Mouse (Mus musculus) small intestine, adult 2 months (tissue): ENCODE data around the gene Bach2. TPM values are rescaled to one million over a fixed set of nuclear protein-coding genes. Genes with fewer than 3 reads are reported as not detected.

ENCODE experiments used
- H3K27ac ChIP-seq: fragments of 200-500 bp; 2 replicates; pipeline ENCODE4 v1.5.1; 2012; ENCODE audit warnings: low read depth, low read length, control low read depth, inconsistent platforms; ENCODE audit not compliant: insufficient read depth
- H3K27me3 ChIP-seq: fragments of 200-500 bp; 2 replicates; pipeline ENCODE4 v1.6.1; 2012; ENCODE audit warnings: mild to moderate bottlenecking, moderate library complexity, low read length, inconsistent platforms; ENCODE audit not compliant: control insufficient read depth, insufficient read depth
- H3K36me3 ChIP-seq: fragments of 200-500 bp; 2 replicates; pipeline ENCODE4 v1.6.1; 2012; ENCODE audit warnings: mild to moderate bottlenecking, low read length, control low read depth, inconsistent platforms; ENCODE audit not compliant: control insufficient read depth, insufficient read depth
- H3K4me1 ChIP-seq: fragments of 200-500 bp; 2 replicates; pipeline ENCODE4 v1.6.1; 2012; ENCODE audit warnings: low read length, inconsistent platforms, mixed read lengths; ENCODE audit not compliant: control insufficient read depth, insufficient read depth, insufficient read length
- H3K4me3 ChIP-seq: fragments of 200-500 bp; 2 replicates; pipeline ENCODE4 v1.5.1; 2012; ENCODE audit warnings: low read depth, mild to moderate bottlenecking, control low read depth, inconsistent platforms, low read length, moderate library complexity
- CTCF ChIP-seq: fragments of 200-500 bp; IDR thresholded peaks from 2 replicates; pipeline ENCODE4 v1.5.1; 2012; ENCODE audit warnings: low read depth, mild to moderate bottlenecking, control low read depth, inconsistent platforms, low read length, moderate library complexity, mixed read lengths; ENCODE audit not compliant: insufficient replicate concordance, insufficient read length; ENCODE audit errors: extremely low read depth
- POLR2A ChIP-seq: fragments of 200-500 bp; IDR thresholded peaks from 2 replicates; pipeline ENCODE4 v1.6.1; 2012; ENCODE audit warnings: low read depth, mild to moderate bottlenecking, control low read depth, inconsistent platforms, low read length, moderate library complexity
- WGBS: fragments of 180-500 bp; shearing (Covaris S2); methylation state at CpG from one replicate; pipeline ENCODE4 v1.1.7; 2018; 5-methylcytosine and 5-hydroxymethylcytosine counted together
- polyA plus RNA-seq: library from polyadenylated mRNA; depleted of rRNA; stranded (reverse); fragments of >200 nt; gene quantifications from 2 replicates; pipeline ENCODE4 v1.2.3, GENCODE M21; 2012

Bach2 gene
- polyA plus RNA-seq, 1 experiment: 3.5 TPM

DNA sequence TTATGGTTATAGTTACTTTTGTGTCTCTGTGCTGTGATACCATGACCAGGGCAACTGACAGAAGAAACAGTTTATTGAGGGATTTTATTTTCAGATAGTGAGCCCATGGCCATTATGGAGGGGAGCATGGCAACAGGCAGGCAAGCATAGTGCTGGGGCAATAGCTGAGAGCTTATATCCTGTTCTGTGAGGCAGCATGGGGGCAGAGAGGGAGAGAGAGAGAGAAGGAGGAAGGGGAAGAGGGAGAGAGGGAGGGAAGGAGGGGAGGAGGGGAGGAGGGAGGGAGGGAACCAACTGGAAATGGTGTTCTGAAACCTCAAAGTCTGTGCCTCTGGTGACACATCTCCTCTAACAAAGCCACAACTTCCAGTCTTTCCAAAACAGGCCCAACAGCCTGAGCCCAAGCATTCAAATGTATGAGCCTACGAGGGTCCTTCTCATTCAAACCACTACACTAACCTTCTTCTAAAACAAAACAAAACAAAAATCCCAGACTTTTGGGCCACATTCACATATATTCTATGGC is 206.1 kb downstream of the Bach2 start:
- Histone ChIP-seq H3K4me1 (no peaks in the 10 kb centered on the region), H3K27me3 (no peaks in the 10 kb centered on the region), H3K36me3 (no peaks in the 10 kb centered on the region), H3K27ac (no peak overlapping the region), H3K4me3 (no peak overlapping the region)
- 92% methylated on average over 1 of the region's 1 CpGs for WGBS
- TF ChIP-seq POLR2A (no peak), CTCF (no peak)

DNA sequence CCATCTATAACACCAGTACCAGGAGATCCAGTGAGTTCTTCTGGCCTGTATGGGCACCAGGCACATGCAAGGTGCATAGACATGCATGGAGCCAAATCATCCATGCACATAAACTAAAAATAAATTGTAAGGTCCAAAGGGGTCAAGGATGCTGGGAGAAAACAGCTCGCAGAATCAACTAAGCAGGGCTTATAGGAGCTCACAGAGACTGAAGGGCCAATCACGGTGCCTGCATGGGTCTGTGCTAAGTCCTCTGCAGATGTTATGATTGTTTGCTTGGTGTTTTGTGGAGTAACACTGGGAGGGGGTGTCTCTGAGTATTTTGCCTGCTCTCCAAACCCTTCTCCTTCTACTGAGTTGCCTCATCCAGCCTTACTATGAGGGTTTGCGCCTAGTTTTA is 209.2 kb downstream of the Bach2 start:
- Histone ChIP-seq H3K27ac (no peak overlapping the region), H3K4me1 (no peaks in the 10 kb centered on the region), H3K36me3 (no peaks in the 10 kb centered on the region), H3K27me3 (no peaks in the 10 kb centered on the region), H3K4me3 (no peak overlapping the region)
- 91% methylated on average over 3 of the region's 3 CpGs for WGBS
- TF ChIP-seq CTCF (no peak), POLR2A (no peak)

DNA sequence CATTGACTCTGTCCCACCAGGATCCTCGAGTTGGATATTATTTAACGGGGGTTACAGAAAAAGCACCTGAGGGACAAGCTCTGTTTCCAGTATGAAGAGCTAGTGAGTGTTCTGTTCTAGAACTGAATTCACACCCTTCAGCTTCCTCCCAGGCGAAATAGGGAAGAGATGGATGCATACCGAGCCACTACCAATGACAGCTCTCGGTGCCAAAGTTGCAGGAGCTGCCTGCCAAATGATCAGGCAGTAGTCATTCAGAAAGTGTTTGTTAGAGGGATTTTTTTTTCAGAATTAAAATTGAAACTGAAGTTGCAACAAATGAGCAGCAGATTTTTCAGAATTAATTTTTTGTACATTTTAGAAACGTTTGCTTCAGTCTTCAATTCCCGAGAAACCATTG is 223.4 kb downstream of the Bach2 start:
- no peaks in the 10 kb centered on the region for H3K36me3 ChIP-seq
- 74% methylated on average over 7 of the region's 7 CpGs for WGBS
- no peak for TF ChIP-seq CTCF
- TF ChIP-seq POLR2A: no peak
- no peak overlapping the region for H3K4me3 ChIP-seq
- no peak overlapping the region for H3K27ac ChIP-seq
- no peaks in the 10 kb centered on the region for H3K4me1 ChIP-seq
- no peaks in the 10 kb centered on the region for H3K27me3 ChIP-seq

DNA sequence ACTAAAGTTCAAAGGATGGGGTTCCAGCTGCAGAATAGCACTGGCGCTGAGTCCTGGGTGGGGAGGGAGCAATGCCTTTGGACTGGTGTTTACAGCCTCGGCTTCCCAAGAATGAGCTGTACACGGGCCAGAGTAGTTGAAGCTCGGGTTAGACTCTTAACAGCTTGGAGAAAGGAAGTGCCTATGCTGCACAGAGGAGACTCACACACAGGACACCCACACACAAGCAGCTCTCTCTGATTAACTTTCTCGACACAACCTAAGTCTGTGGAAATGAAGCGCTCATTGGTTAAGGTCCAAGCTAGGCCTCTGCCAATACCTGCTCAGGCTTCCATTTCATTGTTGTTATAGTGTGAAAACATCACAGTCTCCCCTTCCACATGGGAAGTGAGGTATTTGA is 224.5 kb downstream of the Bach2 start:
- 67% methylated on average over 6 of the region's 6 CpGs for WGBS
- H3K4me3 ChIP-seq: no peak overlapping the region
- H3K27ac ChIP-seq: no peak overlapping the region
- H3K27me3 ChIP-seq: no peaks in the 10 kb centered on the region
- H3K4me1 ChIP-seq: no peaks in the 10 kb centered on the region
- H3K36me3 ChIP-seq: no peaks in the 10 kb centered on the region
- no peak for TF ChIP-seq CTCF
- TF ChIP-seq POLR2A: no peak

DNA sequence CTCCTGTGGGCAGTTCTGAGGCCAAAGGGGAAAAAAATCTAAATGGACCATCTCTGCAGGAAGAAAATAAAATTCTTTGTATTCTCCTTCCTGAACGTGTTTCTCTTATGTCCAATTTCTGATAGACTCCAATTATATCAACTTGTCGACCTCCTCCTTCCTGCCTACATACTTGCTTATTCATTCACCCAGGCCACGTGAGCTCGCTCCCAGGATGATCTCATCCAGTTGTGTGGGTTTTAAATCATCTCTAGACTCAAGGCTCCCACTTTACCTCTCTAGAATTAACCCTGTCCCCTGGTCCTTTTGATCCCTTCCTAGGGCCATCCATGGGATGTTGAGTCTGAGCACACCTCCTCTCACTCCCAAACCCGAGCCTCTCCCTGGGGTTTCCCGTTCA is 225.9 kb downstream of the Bach2 start:
- Histone ChIP-seq H3K27me3 (no peaks in the 10 kb centered on the region), H3K27ac (no peak overlapping the region), H3K4me1 (no peaks in the 10 kb centered on the region), H3K4me3 (no peak overlapping the region), H3K36me3 (no peaks in the 10 kb centered on the region)
- WGBS: 71% methylated on average over 6 of the region's 6 CpGs
- no peak for TF ChIP-seq CTCF
- no peak for TF ChIP-seq POLR2A

DNA sequence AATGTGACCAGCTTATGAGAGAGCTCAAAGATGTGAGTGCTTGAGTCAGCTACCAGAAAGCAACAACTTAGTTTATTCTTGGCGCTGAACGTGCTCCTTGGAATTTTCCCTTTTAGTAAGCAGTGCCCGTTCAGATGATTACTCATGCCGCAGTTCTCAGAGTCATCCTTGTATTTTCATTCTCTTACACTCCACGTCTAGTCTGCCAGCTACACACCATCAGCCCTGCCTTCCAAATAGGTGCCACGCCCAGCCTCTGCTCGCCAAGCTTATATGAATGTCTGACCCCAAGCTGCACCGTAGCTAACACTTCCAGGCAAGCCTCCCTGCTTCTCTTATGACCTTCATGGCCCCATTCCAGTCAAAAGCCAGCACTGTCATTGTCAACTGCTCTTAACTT is 227.4 kb downstream of the Bach2 start:
- Histone ChIP-seq H3K36me3 (no peaks in the 10 kb centered on the region), H3K27ac (no peak overlapping the region), H3K4me3 (no peak overlapping the region), H3K4me1 (no peaks in the 10 kb centered on the region), H3K27me3 (no peaks in the 10 kb centered on the region)
- TF ChIP-seq POLR2A (no peak), CTCF (no peak)
- 59% methylated on average over 8 of the region's 8 CpGs for WGBS

DNA sequence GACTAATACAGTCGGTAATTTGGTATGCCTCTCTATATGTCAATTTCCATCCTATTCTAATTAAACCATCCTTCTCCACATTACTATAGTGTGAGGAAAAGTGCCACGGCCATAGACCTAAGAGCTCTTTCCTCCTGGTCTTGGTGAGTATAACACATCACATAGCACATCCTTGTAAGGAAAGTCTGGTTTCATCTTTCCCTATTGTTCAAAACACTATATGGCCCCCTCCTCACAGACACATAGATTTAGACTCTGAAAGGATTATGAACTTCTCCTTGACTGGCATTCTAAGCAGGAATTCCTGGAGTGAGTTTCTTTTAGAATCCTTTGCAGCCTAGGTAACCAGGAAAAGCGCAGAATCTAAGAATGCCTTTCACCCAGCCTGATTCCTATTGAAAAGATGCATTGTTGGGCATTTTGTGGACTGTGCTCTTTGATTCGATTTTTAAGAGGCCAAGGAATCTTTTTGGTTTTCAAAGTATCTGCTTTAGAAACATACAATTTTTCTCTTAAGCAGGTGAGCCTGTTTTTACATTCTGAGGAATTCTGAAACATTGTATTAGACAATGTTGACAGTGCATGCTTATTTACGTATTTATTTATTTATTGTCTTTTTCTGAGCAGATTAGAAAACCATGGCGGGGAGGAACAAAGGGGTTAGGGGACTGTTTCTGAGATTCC is 239.5 kb downstream of the Bach2 start:
- Histone ChIP-seq H3K27me3 (no peaks in the 10 kb centered on the region), H3K4me3 (no peak overlapping the region), H3K27ac (no peak overlapping the region), H3K4me1 (no peaks in the 10 kb centered on the region), H3K36me3 (no peaks in the 10 kb centered on the region)
- TF ChIP-seq CTCF (no peak), POLR2A (no peak)
- 81% methylated on average over 6 of the region's 6 CpGs for WGBS

DNA sequence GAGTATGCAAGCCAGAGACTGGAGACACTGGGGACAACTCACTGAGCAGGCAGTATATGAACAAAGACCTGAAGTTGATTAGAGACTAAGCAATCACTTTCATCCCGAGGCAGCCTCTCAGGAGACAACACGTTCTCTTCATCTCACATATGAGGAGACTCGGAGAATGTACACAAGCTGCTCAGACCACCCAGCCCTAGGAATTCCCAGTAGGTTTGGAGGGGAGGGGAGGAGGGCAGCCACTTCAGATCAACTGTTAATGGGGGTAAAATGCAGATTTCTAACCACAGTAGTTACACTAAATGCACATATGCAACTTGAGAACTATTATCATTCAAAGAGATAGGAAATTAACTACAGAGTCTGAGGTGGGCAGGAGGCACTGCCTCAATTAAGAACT is 240.6 kb downstream of the Bach2 start:
- Histone ChIP-seq H3K4me3 (no peak overlapping the region), H3K27ac (no peak overlapping the region), H3K27me3 (no peaks in the 10 kb centered on the region), H3K4me1 (no peaks in the 10 kb centered on the region), H3K36me3 (no peaks in the 10 kb centered on the region)
- TF ChIP-seq POLR2A: no peak
- no peak for TF ChIP-seq CTCF
- 51% methylated on average over 3 of the region's 3 CpGs for WGBS
